Mouse (Mus musculus) megakaryocyte, embryonic 14.5 days (primary cell): Measurements from ENCODE around the gene Gpr107. TPM values are rescaled to one million over a fixed set of nuclear protein-coding genes. Genes with fewer than 3 reads are reported as not detected.

Experiments used
- H3K27me3 ChIP-seq: replicated peaks from 2 replicates; pipeline ENCODE3; 2012; ENCODE audit warnings: inconsistent platforms
- H3K36me3 ChIP-seq: replicated peaks from 2 replicates; pipeline ENCODE3; 2012; ENCODE audit warnings: low read length, inconsistent platforms, mixed read lengths
- H3K4me1 ChIP-seq: 2 replicates; pipeline ENCODE4 v1.6.1; 2012; ENCODE audit warnings: inconsistent platforms
- H3K4me3 ChIP-seq: replicated peaks from 2 replicates; pipeline ENCODE3; 2012; ENCODE audit warnings: moderate library complexity, mild to moderate bottlenecking, inconsistent platforms
- H3K9me3 ChIP-seq: 2 replicates; pipeline ENCODE4 v1.6.1; 2012; ENCODE audit warnings: inconsistent platforms
- FLI1 ChIP-seq: IDR thresholded peaks from 2 replicates; pipeline ENCODE4 v1.6.1; 2012; ENCODE audit warnings: low read length, inconsistent platforms, mixed read lengths
- GATA1 ChIP-seq: IDR thresholded peaks from 3 replicates; pipeline ENCODE4 v1.6.1; 2012; ENCODE audit warnings: mixed read lengths, low read length, inconsistent platforms, borderline replicate concordance
- polyA plus RNA-seq: library from polyadenylated mRNA; stranded (reverse); fragments of >175 nt; gene quantifications from 2 replicates; pipeline ENCODE4 v1.2.3, GENCODE M21; 2012; ENCODE audit warnings: low replicate concordance; ENCODE audit not compliant: insufficient read depth

Gene Gpr107
- polyA plus RNA-seq, 1 experiment, result 11.9 TPM

DNA sequence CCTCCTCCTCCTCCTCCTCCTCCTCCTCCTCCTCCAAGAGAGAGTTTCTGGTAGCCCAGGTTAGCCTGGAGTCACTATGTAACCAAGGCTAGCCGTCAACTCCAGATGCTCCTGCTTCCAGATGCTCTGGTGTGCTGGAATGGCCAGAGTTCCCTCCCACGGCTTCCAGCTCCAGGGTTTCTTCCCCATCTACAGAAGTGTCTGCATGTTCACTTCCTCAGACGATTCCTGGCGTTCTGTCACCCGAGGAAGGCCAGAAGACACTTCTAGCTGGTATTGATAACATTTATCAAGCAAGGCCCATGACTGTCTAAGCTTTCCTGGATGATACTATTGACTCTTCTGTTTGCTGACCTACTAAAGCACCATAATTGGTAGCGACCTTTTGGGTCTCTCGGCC lies 27.0 kb upstream of the Gpr107 start:
- TF ChIP-seq GATA1 (no peak), FLI1 (no peak)
- H3K4me1 ChIP-seq, result peaks cover 95% of the 10 kb centered on the region
- H3K27me3 ChIP-seq, result no peaks in the 10 kb centered on the region
- peaks cover 73% of the 10 kb centered on the region for H3K36me3 ChIP-seq
- H3K9me3 ChIP-seq, result no peaks in the 10 kb centered on the region
- H3K4me3 ChIP-seq, result peak overlapping the region; percentile 74

GRCm38 (mm10) chr2:31126048-31126447 lies 26.1 kb upstream of the Gpr107 start:
- Histone ChIP-seq H3K9me3 (no peaks in the 10 kb centered on the region), H3K27me3 (no peaks in the 10 kb centered on the region), H3K36me3 (peaks cover 72% of the 10 kb centered on the region), H3K4me3 (no peak overlapping the region), H3K4me1 (peaks cover 100% of the 10 kb centered on the region)
- TF ChIP-seq GATA1, result no peak

DNA sequence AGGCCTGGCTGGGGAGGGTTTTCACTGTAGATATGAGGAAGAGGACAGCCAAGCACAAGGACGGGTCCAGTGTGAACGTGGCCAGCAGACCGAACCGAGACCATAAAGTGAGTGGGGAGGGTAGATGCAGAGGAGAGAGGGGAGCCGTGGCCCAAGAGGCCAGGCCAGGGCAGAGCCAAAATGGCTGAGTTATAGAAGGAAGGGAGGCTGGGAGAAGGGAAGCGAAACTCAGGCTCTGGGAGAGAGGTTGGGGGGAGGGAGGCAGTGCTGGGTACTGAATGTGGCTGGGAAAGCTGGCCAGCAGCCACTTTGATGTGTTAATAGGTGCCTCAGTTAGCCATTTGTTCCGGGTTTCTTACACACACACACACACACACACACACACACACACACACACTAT lies 24.9 kb upstream of the Gpr107 start:
- peaks cover 100% of the 10 kb centered on the region for H3K4me1 ChIP-seq
- peaks cover 64% of the 10 kb centered on the region for H3K36me3 ChIP-seq
- H3K9me3 ChIP-seq, result no peaks in the 10 kb centered on the region
- H3K27me3 ChIP-seq, result no peaks in the 10 kb centered on the region
- peak overlapping the region; percentile 56 for H3K4me3 ChIP-seq
- no peak for TF ChIP-seq GATA1
- no peak for TF ChIP-seq FLI1

- peaks cover 100% of the 10 kb centered on the region for H3K4me1 ChIP-seq
- TF ChIP-seq GATA1 (no peak), FLI1 (no peak)
These were observed 24.2 kb upstream of the Gpr107 start for GRCm38 (mm10) chr2:31127899-31128298.

GRCm38 (mm10) chr2:31129742-31130518 lies 22.2 kb upstream of the Gpr107 start:
- Histone ChIP-seq H3K4me3 (peak overlapping the region; percentile 79), H3K36me3 (peaks cover 55% of the 10 kb centered on the region), H3K9me3 (no peaks in the 10 kb centered on the region), H3K27me3 (no peaks in the 10 kb centered on the region), H3K4me1 (peaks cover 100% of the 10 kb centered on the region)
- TF ChIP-seq GATA1, result no peak
- no peak for TF ChIP-seq FLI1

More at GRCm38 (mm10) chr2:31127899-31128298, 24.2 kb upstream of the Gpr107 start:
- Histone ChIP-seq H3K27me3 (no peaks in the 10 kb centered on the region), H3K9me3 (no peaks in the 10 kb centered on the region), H3K4me3 (no peak overlapping the region), H3K36me3 (peaks cover 63% of the 10 kb centered on the region)

DNA sequence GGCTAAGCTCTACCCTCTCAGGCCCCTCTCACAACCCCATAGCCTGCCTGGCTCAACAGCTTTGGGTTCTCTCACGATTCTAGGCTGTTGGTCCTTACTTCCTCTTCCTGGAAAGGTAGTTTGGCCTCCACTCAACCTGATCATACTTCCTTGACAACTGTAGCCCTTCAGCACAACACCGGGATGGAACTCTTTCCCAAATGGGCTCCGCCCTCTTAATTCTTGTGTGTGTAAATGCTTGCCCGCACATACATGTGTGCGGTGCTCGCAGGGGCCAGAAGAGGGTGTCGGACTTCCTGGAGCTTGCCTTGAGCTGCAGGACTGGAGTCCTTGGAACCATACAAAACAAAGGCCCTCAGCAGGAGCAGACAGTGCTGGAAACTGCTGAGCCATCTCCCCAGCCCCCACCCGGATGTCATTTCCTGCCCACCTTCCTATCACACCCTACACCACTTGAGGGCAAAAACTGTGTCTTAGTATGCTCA lies 21.3 kb upstream of the Gpr107 start:
- peaks cover 58% of the 10 kb centered on the region for H3K36me3 ChIP-seq
- H3K4me3 ChIP-seq, result peak overlapping the region; percentile 79

DNA sequence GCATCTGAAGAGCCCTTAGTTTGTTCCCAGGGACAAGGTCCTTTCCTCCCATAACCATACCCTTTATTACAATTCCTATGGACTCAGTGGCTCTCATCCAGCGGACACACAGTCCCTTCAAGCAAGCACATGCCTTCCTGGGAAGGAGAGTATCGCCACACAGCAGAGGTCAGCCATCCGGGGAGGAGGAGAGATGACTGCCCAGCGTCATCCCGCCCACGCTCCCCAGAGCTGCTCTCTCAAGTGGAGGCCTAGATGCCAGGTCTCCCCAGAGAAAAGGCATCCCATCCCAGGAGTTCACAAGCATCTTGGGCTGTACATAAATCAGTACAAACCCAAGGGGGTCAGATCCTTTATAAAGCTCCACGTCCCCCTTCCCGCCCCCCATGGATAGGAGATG lies 19.4 kb upstream of the Gpr107 start:
- TF ChIP-seq FLI1 (no peak), GATA1 (no peak)
- Histone ChIP-seq H3K4me1 (peaks cover 100% of the 10 kb centered on the region), H3K27me3 (no peaks in the 10 kb centered on the region), H3K9me3 (no peaks in the 10 kb centered on the region), H3K4me3 (peak overlapping the region; percentile 84), H3K36me3 (peaks cover 59% of the 10 kb centered on the region)

More for the DNA sequence above, 21.3 kb upstream of the Gpr107 start:
- TF ChIP-seq FLI1 (no peak; the same call in 1 of the 2 replicates), GATA1 (no peak)
- H3K4me1 ChIP-seq, result peaks cover 100% of the 10 kb centered on the region
- no peaks in the 10 kb centered on the region for H3K27me3 ChIP-seq
- no peaks in the 10 kb centered on the region for H3K9me3 ChIP-seq

DNA sequence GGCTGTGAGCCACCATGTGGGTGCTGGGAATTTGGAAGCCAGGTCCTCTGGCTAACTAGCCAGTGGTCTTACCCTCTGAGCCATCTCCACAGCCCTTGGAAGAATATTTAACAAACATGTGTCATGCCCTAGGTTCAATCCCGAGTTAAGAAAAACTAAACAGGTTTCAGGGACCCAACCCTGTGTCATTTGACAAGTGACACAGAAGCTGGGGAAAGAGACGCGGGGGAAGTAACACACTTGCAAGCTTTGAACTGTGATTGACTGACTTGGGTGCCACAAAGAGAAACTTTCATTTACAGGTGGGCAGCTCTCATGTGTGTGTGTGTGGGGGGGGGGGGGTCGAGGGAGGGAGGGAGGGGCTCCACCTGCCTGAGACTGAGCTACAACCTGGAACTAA lies 18.1 kb upstream of the Gpr107 start:
- Histone ChIP-seq H3K36me3 (peaks cover 54% of the 10 kb centered on the region), H3K27me3 (no peaks in the 10 kb centered on the region), H3K4me1 (peaks cover 99% of the 10 kb centered on the region), H3K9me3 (no peaks in the 10 kb centered on the region), H3K4me3 (no peak overlapping the region)
- TF ChIP-seq FLI1 (no peak), GATA1 (no peak)

- Histone ChIP-seq H3K27me3 (no peaks in the 10 kb centered on the region), H3K36me3 (peaks cover 50% of the 10 kb centered on the region), H3K4me1 (peaks cover 99% of the 10 kb centered on the region), H3K9me3 (no peaks in the 10 kb centered on the region), H3K4me3 (peak overlapping the region; percentile 60)
- TF ChIP-seq GATA1 (no peak), FLI1 (no peak)
These were observed 16.6 kb upstream of the Gpr107 start for GRCm38 (mm10) chr2:31135512-31135931.

GRCm38 (mm10) chr2:31136338-31136737 lies 15.8 kb upstream of the Gpr107 start:
- Histone ChIP-seq H3K4me1 (peaks cover 95% of the 10 kb centered on the region), H3K9me3 (no peaks in the 10 kb centered on the region)
- no peak for TF ChIP-seq FLI1
- TF ChIP-seq GATA1, result no peak

More at GRCm38 (mm10) chr2:31136338-31136737, 15.8 kb upstream of the Gpr107 start:
- H3K27me3 ChIP-seq, result no peaks in the 10 kb centered on the region
- peaks cover 50% of the 10 kb centered on the region for H3K36me3 ChIP-seq
- H3K4me3 ChIP-seq, result no peak overlapping the region
